Mouse (Mus musculus) adrenal gland (tissue): ENCODE results near the gene Atp2a3.

Experiments
- intact Hi-C: fragments of 180-260 bp; cut with DNase I; formaldehyde crosslinking; loops from one replicate; pipeline ENCODE4 v1.15.1; 2025

Gene Atp2a3

GRCm38 (mm10) chr11:72997529-72998326 is 36.8 kb downstream of the Atp2a3 start:
- intact Hi-C loops = no loop called here

GRCm38 (mm10) chr11:72998771-72999170 is 37.8 kb downstream of the Atp2a3 start, which contains the start of gene P2rx1:
TSS of gene P2rx1 (plus strand) at chr11:72999103.
- intact Hi-C loops = no loop called here

- intact Hi-C loops = loop anchor here (1.0 kb wide), 1 partner anchor 75 kb away; no protein-coding TSS in a partner anchor
These were observed 40.1 kb downstream of the Atp2a3 start for GRCm38 (mm10) chr11:73001029-73001428.

GRCm38 (mm10) chr11:73006377-73006776 is 45.4 kb downstream of the Atp2a3 start:
- intact Hi-C loops = loop anchor here (1.0 to 5.0 kb wide), 3 partner anchors 33 to 101 kb away; no protein-coding TSS in a partner anchor

GRCm38 (mm10) chr11:73007113-73007512 is 46.1 kb downstream of the Atp2a3 start:
- intact Hi-C loops = loop anchor here (2.0 to 5.0 kb wide), 2 partner anchors 42 to 100 kb away; no protein-coding TSS in a partner anchor

- intact Hi-C loops = loop anchor here (2.0 to 5.0 kb wide), 2 partner anchors 41 to 99 kb away; no protein-coding TSS in a partner anchor
These were observed 46.9 kb downstream of the Atp2a3 start for GRCm38 (mm10) chr11:73007698-73008481.

GRCm38 (mm10) chr11:73008826-73009225 is 47.9 kb downstream of the Atp2a3 start:
- intact Hi-C loops = loop anchor here (5.0 kb wide), 1 partner anchor 98 kb away; no protein-coding TSS in a partner anchor

- intact Hi-C loops = loop anchor here (5.0 kb wide), 1 partner anchor 98 kb away; no protein-coding TSS in a partner anchor
These were observed 48.7 kb downstream of the Atp2a3 start for GRCm38 (mm10) chr11:73009531-73010274.

- intact Hi-C loops = no loop called here
These were observed 53.0 kb downstream of the Atp2a3 start for GRCm38 (mm10) chr11:73013981-73014380.

GRCm38 (mm10) chr11:73014831-73015344 is 53.9 kb downstream of the Atp2a3 start:
- intact Hi-C loops = no loop called here

- intact Hi-C loops = no loop called here
These were observed 54.6 kb downstream of the Atp2a3 start for GRCm38 (mm10) chr11:73015391-73016102.

- intact Hi-C loops = no loop called here
These were observed 55.1 kb downstream of the Atp2a3 start for GRCm38 (mm10) chr11:73016103-73016420.

- intact Hi-C loops = no loop called here
These were observed 57.6 kb downstream of the Atp2a3 start, which contains the start of gene Camkk1 for GRCm38 (mm10) chr11:73018471-73019146. TSS of gene Camkk1 (plus strand) at chr11:73019008.

GRCm38 (mm10) chr11:73019147-73019795 is 58.3 kb downstream of the Atp2a3 start:
- intact Hi-C loops = no loop called here

- intact Hi-C loops = no loop called here
These were observed 60.2 kb downstream of the Atp2a3 start for GRCm38 (mm10) chr11:73020953-73021800.

GRCm38 (mm10) chr11:73023099-73023498 is 62.1 kb downstream of the Atp2a3 start:
- intact Hi-C loops = no loop called here

- intact Hi-C loops = no loop called here
These were observed 62.9 kb downstream of the Atp2a3 start for GRCm38 (mm10) chr11:73023827-73024226.

- intact Hi-C loops = no loop called here
These were observed 63.4 kb downstream of the Atp2a3 start for GRCm38 (mm10) chr11:73024236-73024904.
